Mouse (Mus musculus): ENCODE results near the gene Trim72. TPM values are rescaled to one million over a fixed set of nuclear protein-coding genes. Genes with fewer than 3 reads are reported as not detected.
A peak's percentile ranks its signal among the peaks of the same experiment; 100 is the strongest.

The Trim72 gene
- 0.15 and 0.43 TPM in 2 replicates for total RNA-seq (2014; rRNA removed)
- polyA plus RNA-seq (2015; fragmentation: Nextera tagmentation; extraction: Ambion mirVana): not detected in 2 replicates

- Histone ChIP-seq H3K4me3 (ENCODE audit: low read depth, low read length) (no peak within 1 kb of the TSS), H3K9ac (no peak within 1 kb of the TSS), H3K4me2 (ENCODE audit: low read depth) (no peak within 1 kb of the TSS), H3K27me3 (ENCODE audit: insufficient read depth, low read length) (no peaks in the 10 kb centered on the region), H3K36me3 (ENCODE audit: insufficient read depth) (no peaks in the 10 kb centered on the region), H3K27ac (ENCODE audit: low read depth, low read length) (no peak within 1 kb of the TSS), H3K4me1 (ENCODE audit: insufficient read depth) (no peaks in the 10 kb centered on the region), H3K9me3 (ENCODE audit: low read length) (no peaks in the 10 kb centered on the region)
- no peak for TF ChIP-seq CTCF (IDR thresholded peaks at IDR 0.05; ENCODE audit: low read depth)
- WGBS: 94% methylated on average over 2 of the region's 2 CpGs
- ATAC-seq: no peak
- DNase-seq: no peak
Observed at GRCm38 (mm10) chr7:128003688-128004087, at the start of gene Trim72. Gene Trim72, plus strand, starts transcription at chr7:128003949.

GRCm38 (mm10) chr7:127959364-127959763 lies 44.4 kb upstream of the Trim72 start:
- Histone ChIP-seq H3K27me3 (ENCODE audit: insufficient read depth, low read length) (no peaks in the 10 kb centered on the region), H3K9me3 (ENCODE audit: low read length) (no peaks in the 10 kb centered on the region), H3K4me3 (ENCODE audit: low read depth, low read length) (no peak overlapping the region), H3K27ac (ENCODE audit: low read depth, low read length) (no peak overlapping the region), H3K36me3 (ENCODE audit: insufficient read depth) (no peaks in the 10 kb centered on the region), H3K4me2 (ENCODE audit: low read depth) (no peak overlapping the region), H3K4me1 (ENCODE audit: insufficient read depth) (no peaks in the 10 kb centered on the region), H3K9ac (no peak overlapping the region)
- ATAC-seq: no peak
- TF ChIP-seq CTCF (IDR thresholded peaks at IDR 0.05; ENCODE audit: low read depth): no peak
- WGBS: 56% methylated on average over 5 of the region's 5 CpGs
- DNase-seq: no peak

GRCm38 (mm10) chr7:127966371-127966918 lies 37.3 kb upstream of the Trim72 start:
- ATAC-seq: no peak
- peaks cover 9% of the 10 kb centered on the region; the same call in 1 of the 2 replicates for H3K36me3 ChIP-seq (ENCODE audit: insufficient read depth)
- H3K27ac ChIP-seq (ENCODE audit: low read depth, low read length): peak overlapping the region; percentile 98
- DNase-seq: no peak
- peak overlapping the region; percentile 57 for H3K4me2 ChIP-seq (ENCODE audit: low read depth)
- no peaks in the 10 kb centered on the region for H3K9me3 ChIP-seq (ENCODE audit: low read length)
- peaks cover 14% of the 10 kb centered on the region for H3K4me1 ChIP-seq (ENCODE audit: insufficient read depth)
- H3K27me3 ChIP-seq (ENCODE audit: insufficient read depth, low read length): no peaks in the 10 kb centered on the region
- 9% methylated on average over 10 of the region's 10 CpGs for WGBS
- no peak for TF ChIP-seq CTCF (IDR thresholded peaks at IDR 0.05; ENCODE audit: low read depth)
- peak overlapping the region; percentile 86 for H3K4me3 ChIP-seq (ENCODE audit: low read depth, low read length)
- peak overlapping the region; percentile 95 for H3K9ac ChIP-seq

- Histone ChIP-seq H3K9ac (peak within 1 kb of the TSS; percentile 95), H3K27ac (ENCODE audit: low read depth, low read length) (peak within 1 kb of the TSS; percentile 98), H3K27me3 (ENCODE audit: insufficient read depth, low read length) (no peaks in the 10 kb centered on the region), H3K4me3 (ENCODE audit: low read depth, low read length) (peak within 1 kb of the TSS; percentile 86), H3K9me3 (ENCODE audit: low read length) (no peaks in the 10 kb centered on the region), H3K4me2 (ENCODE audit: low read depth) (peak within 1 kb of the TSS; percentile 64), H3K36me3 (ENCODE audit: insufficient read depth) (peaks cover 17% of the 10 kb centered on the region), H3K4me1 (ENCODE audit: insufficient read depth) (peaks cover 14% of the 10 kb centered on the region)
- peak; percentile 56 for TF ChIP-seq CTCF (IDR thresholded peaks at IDR 0.05; ENCODE audit: low read depth)
- ATAC-seq: peak; percentile 93
- 3% methylated on average over 85 of the region's 92 CpGs for WGBS
- DNase-seq: peak; percentile 98
Observed at GRCm38 (mm10) chr7:127967004-127967921, 36.5 kb upstream of the Trim72 start, which contains the start of gene Fus. Gene Fus, plus strand, starts transcription at chr7:127967457.

GRCm38 (mm10) chr7:127967922-127968828 lies 35.6 kb upstream of the Trim72 start:
- peak overlapping the region; percentile 98 for H3K27ac ChIP-seq (ENCODE audit: low read depth, low read length)
- TF ChIP-seq CTCF (IDR thresholded peaks at IDR 0.05; ENCODE audit: low read depth): no peak
- peak overlapping the region; percentile 86 for H3K4me3 ChIP-seq (ENCODE audit: low read depth, low read length)
- H3K9me3 ChIP-seq (ENCODE audit: low read length): no peaks in the 10 kb centered on the region
- H3K36me3 ChIP-seq (ENCODE audit: insufficient read depth): peaks cover 25% of the 10 kb centered on the region
- WGBS: 2% methylated on average over 39 of the region's 42 CpGs
- ATAC-seq (peak; percentile 75), DNase-seq (peak; percentile 50)
- H3K9ac ChIP-seq: peak overlapping the region; percentile 95
- H3K4me2 ChIP-seq (ENCODE audit: low read depth): peak overlapping the region; percentile 64
- peaks cover 14% of the 10 kb centered on the region for H3K4me1 ChIP-seq (ENCODE audit: insufficient read depth)
- no peaks in the 10 kb centered on the region for H3K27me3 ChIP-seq (ENCODE audit: insufficient read depth, low read length)

- DNase-seq (no peak), ATAC-seq (no peak)
- Histone ChIP-seq H3K27me3 (ENCODE audit: insufficient read depth, low read length) (no peaks in the 10 kb centered on the region), H3K9me3 (ENCODE audit: low read length) (no peaks in the 10 kb centered on the region), H3K4me1 (ENCODE audit: insufficient read depth) (peaks cover 3% of the 10 kb centered on the region), H3K36me3 (ENCODE audit: insufficient read depth) (peaks cover 76% of the 10 kb centered on the region), H3K9ac (no peak overlapping the region), H3K27ac (ENCODE audit: low read depth, low read length) (no peak overlapping the region), H3K4me2 (ENCODE audit: low read depth) (no peak overlapping the region), H3K4me3 (ENCODE audit: low read depth, low read length) (no peak overlapping the region)
- no peak for TF ChIP-seq CTCF (IDR thresholded peaks at IDR 0.05; ENCODE audit: low read depth)
- 87% methylated on average over 2 of the region's 2 CpGs for WGBS
Observed at GRCm38 (mm10) chr7:127974413-127974930, 29.3 kb upstream of the Trim72 start.
